Mouse (Mus musculus) CD4-positive naive resting alpha-beta T cell, adult 57 days (primary cell): ENCODE measurements around the gene Cpeb2. TPM values are rescaled to one million over a fixed set of nuclear protein-coding genes. Genes with fewer than 3 reads are reported as not detected.

Experiments used
- total RNA-seq: library from RNA; stranded (reverse); gene quantifications from one replicate; pipeline ENCODE4 v1.2.4, GENCODE M21; 2023

Cpeb2 gene
- total RNA-seq, result 19.1 TPM

DNA sequence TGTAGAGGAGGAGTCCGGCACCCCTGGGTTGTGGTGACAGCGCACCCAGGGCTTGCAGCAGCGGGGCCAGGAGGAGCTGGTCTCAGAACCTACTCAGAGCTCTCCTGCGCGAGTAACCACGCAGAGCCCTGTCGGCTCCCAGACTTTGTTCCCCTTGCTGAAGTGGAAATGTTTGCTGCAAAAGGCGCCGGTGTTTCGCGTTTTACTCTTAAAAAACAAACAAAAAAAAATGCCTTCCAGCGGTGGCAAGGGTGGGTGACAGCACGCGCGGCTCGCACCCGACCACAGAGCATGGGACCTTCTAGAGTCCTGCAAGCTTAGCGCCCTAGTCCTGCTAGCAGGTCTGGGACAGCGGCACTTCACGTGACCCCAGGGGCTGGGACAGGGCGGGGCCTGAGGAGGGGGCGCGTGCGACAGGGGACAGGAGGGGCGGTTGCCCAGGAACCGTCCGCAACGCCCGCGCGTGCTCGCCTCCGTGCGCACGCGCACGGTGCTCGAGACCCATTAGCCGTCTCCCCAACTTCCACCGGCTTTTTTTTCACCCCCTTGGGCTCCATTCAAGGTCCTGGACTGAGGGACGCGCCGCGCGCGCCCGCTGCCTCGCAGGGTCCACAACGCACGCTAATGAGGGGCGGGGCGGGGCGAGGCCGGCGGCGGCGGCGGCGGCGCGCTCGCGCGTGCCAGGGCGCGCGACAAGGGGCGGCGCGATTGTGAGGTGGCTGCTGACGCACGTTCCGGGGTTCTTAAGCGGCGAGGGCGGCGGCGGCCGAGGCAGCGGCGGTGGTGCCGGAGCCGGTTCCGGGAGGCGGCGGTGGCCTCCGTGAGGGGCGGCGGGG lies at the start of gene Cpeb2:
Gene Cpeb2 (plus strand): TSS at position 691 of the 836 bp plus-strand sequence.

